Mouse (Mus musculus) C2C12 (cell line): ENCODE results near the gene Gm9913. TPM values are rescaled to one million over a fixed set of nuclear protein-coding genes. Genes with fewer than 3 reads are reported as not detected.

ENCODE experiments used
- H3K27me3 ChIP-seq: one replicate; pipeline ENCODE4 v1.6.1; 2011; ENCODE audit not compliant: control insufficient read depth, insufficient read depth, insufficient read length
- H3K36me3 ChIP-seq: one replicate; pipeline ENCODE4 v1.6.1; 2011; ENCODE audit not compliant: control insufficient read depth, insufficient read depth
- H3K4me3 ChIP-seq: one replicate; pipeline ENCODE4 v1.5.1; 2011; ENCODE audit warnings: mild to moderate bottlenecking, control low read depth; ENCODE audit not compliant: poor library complexity, insufficient read depth, severe bottlenecking
- H3K79me2 ChIP-seq: one replicate; pipeline ENCODE4 v1.6.1; 2011; ENCODE audit not compliant: control insufficient read depth, insufficient read depth
- H3K79me3 ChIP-seq: one replicate; pipeline ENCODE4 v1.6.1; 2011; ENCODE audit warnings: low read depth, control low read depth
- H3ac ChIP-seq: one replicate; pipeline ENCODE3; 2011; ENCODE audit warnings: low read depth; ENCODE audit not compliant: control insufficient read depth, insufficient read length
- CEBPB ChIP-seq: IDR thresholded peaks from one replicate; pipeline ENCODE4 v1.6.1; 2011; ENCODE audit warnings: low read depth, mild to moderate bottlenecking, control low read depth, moderate library complexity
- CTCF ChIP-seq: IDR thresholded peaks from one replicate; pipeline ENCODE4 v1.5.1; 2011; ENCODE audit not compliant: control insufficient read depth, insufficient read depth, insufficient read length
- FOSL1 ChIP-seq: IDR thresholded peaks from one replicate; pipeline ENCODE4 v1.8.0; 2011; ENCODE audit warnings: mild to moderate bottlenecking, low read length; ENCODE audit not compliant: poor library complexity, insufficient read depth, severe bottlenecking
- MAX ChIP-seq: IDR thresholded peaks from one replicate; pipeline ENCODE4 v1.6.1; 2011; ENCODE audit warnings: mild to moderate bottlenecking, control low read depth
- MYOD1 ChIP-seq: IDR thresholded peaks from one replicate; pipeline ENCODE4 v1.6.1; 2011; ENCODE audit warnings: low read depth; ENCODE audit not compliant: control insufficient read depth, insufficient read length
- MYOG ChIP-seq: IDR thresholded peaks from one replicate; pipeline ENCODE4 v1.6.1; 2011; ENCODE audit not compliant: control insufficient read depth, insufficient read length; ENCODE audit errors: extremely low read depth
- USF1 ChIP-seq: IDR thresholded peaks from one replicate; pipeline ENCODE4 v1.6.1; 2011; ENCODE audit warnings: low read depth, mild to moderate bottlenecking, control low read depth, moderate library complexity
- polyA plus RNA-seq: library from polyadenylated mRNA; unstranded; fragments of >200 nt; fragmentation: generic; extraction: Trizol; gene quantifications from one replicate; pipeline ENCODE4 v1.2.1, GENCODE M21; 2012; ENCODE audit warnings: missing spikeins

The Gm9913 gene
- polyA plus RNA-seq, 1 experiment = 0.09 TPM

DNA sequence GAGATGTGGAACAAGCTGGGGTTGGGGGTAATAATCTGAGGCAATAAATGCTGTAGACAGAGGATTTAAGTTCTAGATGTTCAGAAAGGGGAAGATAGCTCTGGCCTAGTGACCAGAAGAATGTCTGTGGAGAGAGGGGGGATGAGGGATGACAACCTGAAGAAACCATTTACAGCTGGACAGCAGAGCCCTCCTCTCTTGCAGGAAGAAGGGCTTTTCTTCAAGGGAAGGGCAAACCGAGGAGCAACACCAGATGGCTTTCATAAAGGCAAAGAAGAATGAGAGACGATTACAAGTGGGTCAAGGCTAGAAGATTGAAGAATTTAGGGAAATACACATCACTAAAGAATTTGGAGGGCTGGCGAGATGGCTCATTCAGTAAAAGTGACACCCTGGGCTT is 9.5 kb downstream of the Gm9913 start:
- no peaks in the 10 kb centered on the region for H3K79me3 ChIP-seq
- no peaks in the 10 kb centered on the region for H3K36me3 ChIP-seq
- TF ChIP-seq USF1 (no peak), FOSL1 (no peak)
- no peak overlapping the region for H3K4me3 ChIP-seq
- no peaks in the 10 kb centered on the region for H3K27me3 ChIP-seq
- H3ac ChIP-seq = no peak overlapping the region
- H3K79me2 ChIP-seq = no peaks in the 10 kb centered on the region

GRCm38 (mm10) chr2:125515291-125516057 is 10.6 kb downstream of the Gm9913 start:
- Histone ChIP-seq H3K27me3 (no peaks in the 10 kb centered on the region), H3K79me3 (no peaks in the 10 kb centered on the region), H3K4me3 (no peak overlapping the region), H3K79me2 (no peaks in the 10 kb centered on the region), H3K36me3 (no peaks in the 10 kb centered on the region), H3ac (no peak overlapping the region)
- TF ChIP-seq MYOD1 (no peak), MYOG (no peak), MAX (no peak), USF1 (no peak), CEBPB (no peak)

GRCm38 (mm10) chr2:125516594-125516993 is 11.7 kb downstream of the Gm9913 start:
- Histone ChIP-seq H3K79me3 (no peaks in the 10 kb centered on the region), H3K27me3 (no peaks in the 10 kb centered on the region), H3ac (no peak overlapping the region), H3K36me3 (no peaks in the 10 kb centered on the region), H3K79me2 (no peaks in the 10 kb centered on the region), H3K4me3 (no peak overlapping the region)
- TF ChIP-seq MYOD1 (no peak), USF1 (no peak), CTCF (no peak), MYOG (no peak), CEBPB (no peak), FOSL1 (no peak), MAX (no peak)

- H3K79me2 ChIP-seq = no peaks in the 10 kb centered on the region
- no peak overlapping the region for H3ac ChIP-seq
- no peaks in the 10 kb centered on the region for H3K79me3 ChIP-seq
- TF ChIP-seq MYOG = no peak
- no peak for TF ChIP-seq MYOD1
- TF ChIP-seq USF1 = no peak
- TF ChIP-seq CTCF = no peak
- no peak for TF ChIP-seq CEBPB
- no peak for TF ChIP-seq MAX
- TF ChIP-seq FOSL1 = no peak
- no peaks in the 10 kb centered on the region for H3K36me3 ChIP-seq
- H3K4me3 ChIP-seq = no peak overlapping the region
- no peaks in the 10 kb centered on the region for H3K27me3 ChIP-seq
Measured at GRCm38 (mm10) chr2:125525484-125525883, 20.6 kb downstream of the Gm9913 start.

- TF ChIP-seq MAX (no peak), CEBPB (no peak)
- Histone ChIP-seq H3ac (no peak overlapping the region), H3K79me2 (no peaks in the 10 kb centered on the region), H3K36me3 (no peaks in the 10 kb centered on the region), H3K27me3 (no peaks in the 10 kb centered on the region), H3K79me3 (no peaks in the 10 kb centered on the region), H3K4me3 (no peak overlapping the region)
Measured at GRCm38 (mm10) chr2:125526566-125526965, 21.7 kb downstream of the Gm9913 start.

GRCm38 (mm10) chr2:125530665-125531064 is 25.8 kb downstream of the Gm9913 start:
- Histone ChIP-seq H3K79me3 (no peaks in the 10 kb centered on the region), H3K4me3 (no peak overlapping the region), H3ac (no peak overlapping the region), H3K36me3 (no peaks in the 10 kb centered on the region), H3K27me3 (no peaks in the 10 kb centered on the region), H3K79me2 (no peaks in the 10 kb centered on the region)
- TF ChIP-seq CTCF = no peak
- no peak for TF ChIP-seq MAX
- no peak for TF ChIP-seq MYOD1
- TF ChIP-seq FOSL1 = no peak
- no peak for TF ChIP-seq MYOG
- no peak for TF ChIP-seq CEBPB
- TF ChIP-seq USF1 = no peak
